8 mouse cellular contexts compared by ENCODE assay signal in the genomic region with DNA sequence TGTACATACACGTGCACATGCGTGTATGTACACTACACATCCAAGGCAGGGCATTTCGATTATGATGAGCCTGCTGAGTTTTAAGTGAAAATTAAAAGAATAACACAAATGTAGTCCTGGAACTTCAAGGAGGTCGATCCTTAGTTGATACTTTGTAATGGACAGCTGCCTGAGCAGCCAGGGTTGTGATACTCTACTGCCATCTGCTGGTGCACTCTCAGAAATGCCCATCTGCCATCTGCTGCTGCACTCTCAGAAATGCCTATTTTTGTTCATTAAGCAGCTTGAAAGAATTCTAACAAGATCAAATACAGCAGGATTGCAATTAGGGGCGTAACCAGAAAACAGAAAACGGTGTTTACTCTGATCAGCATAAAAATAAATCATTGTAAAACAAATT.
A peak's percentile ranks its signal among the peaks of the same experiment; 100 is the strongest.
DNase-seq lines count a peak whose midpoint lies in the region; ATAC-seq and TF ChIP-seq lines count a peak whose summit lies in the region.

No protein-coding gene starts in this region.

- H3K27ac ChIP-seq in cortical plate, adult 2 months (ENCODE audit: insufficient read depth, low read length) = no peak overlapping the region
- H3K27ac ChIP-seq in hindbrain, embryonic 11.5 days (ENCODE audit: low read depth, low read length) = no peak overlapping the region
- no peak overlapping the region for H3K27ac ChIP-seq in midbrain, postnatal 0 days (ENCODE audit: low read depth, low read length)

- H3K36me3 ChIP-seq in G1E (replicated peaks) = no peaks in the 10 kb centered on the region
- no peaks in the 10 kb centered on the region for H3K36me3 ChIP-seq in hindbrain, embryonic 11.5 days (ENCODE audit: control insufficient read depth, insufficient read depth, low read length)
- no peaks in the 10 kb centered on the region for H3K36me3 ChIP-seq in midbrain, postnatal 0 days (ENCODE audit: insufficient read depth, low read length)

- ATAC-seq in G1E (ENCODE audit: extremely low read depth, insufficient number of reproducible peaks, low FRiP score, poor library complexity, severe bottlenecking) = peak; percentile 49
- peak; percentile 73 for ATAC-seq in hindbrain, embryonic 11.5 days (ENCODE audit: low FRiP score)
- ATAC-seq in midbrain, postnatal 0 days (ENCODE audit: low FRiP score) = no peak
- no peak for ATAC-seq in megakaryocyte, adult 5-6 weeks (ENCODE audit: poor library complexity, severe bottlenecking)

- no peak overlapping the region for H3K4me2 ChIP-seq in hindbrain, embryonic 11.5 days (replicated peaks; ENCODE audit: low read depth, low read length)
- H3K4me2 ChIP-seq in midbrain, postnatal 0 days (ENCODE audit: low read depth, low read length, poor library complexity, severe bottlenecking) = no peak overlapping the region

- no peak for TF ChIP-seq POLR2A in cortical plate, adult 2 months (IDR thresholded peaks at IDR 0.05; ENCODE audit: extremely low read depth, insufficient read depth, low read length)

- DNase-seq in heart, postnatal 10 days = peak; percentile 12 to 37
- DNase-seq in heart, adult 8-10 months (ENCODE audit: low spot score) = no peak
- peak; percentile 12 for DNase-seq in G1E (ENCODE audit: low spot score)
- peak; percentile 70 for DNase-seq in hindbrain, embryonic 11.5 days (ENCODE audit: low spot score)
- DNase-seq in left cerebral cortex, adult 18-20 months (ENCODE audit: low spot score in 2 of 2) = peak; percentile 42 to 47
- DNase-seq in midbrain, postnatal 0 days (ENCODE audit: low spot score) = peak; percentile 68

- H3K27me3 ChIP-seq in G1E (ENCODE audit: insufficient read depth, low read length) = no peaks in the 10 kb centered on the region
- H3K27me3 ChIP-seq in hindbrain, embryonic 11.5 days (ENCODE audit: control insufficient read depth, insufficient read depth, low read length) = no peaks in the 10 kb centered on the region
- no peaks in the 10 kb centered on the region for H3K27me3 ChIP-seq in midbrain, postnatal 0 days (ENCODE audit: insufficient read depth, low read length)

- no peaks in the 10 kb centered on the region for H3K9me3 ChIP-seq in G1E (replicated peaks)
- H3K9me3 ChIP-seq in hindbrain, embryonic 11.5 days (ENCODE audit: control insufficient read depth, low read length) = no peaks in the 10 kb centered on the region
- no peaks in the 10 kb centered on the region for H3K9me3 ChIP-seq in midbrain, postnatal 0 days (ENCODE audit: low read length)

- H3K4me1 ChIP-seq in G1E (ENCODE audit: insufficient read depth, low read depth, low read length) = no peaks in the 10 kb centered on the region
- no peaks in the 10 kb centered on the region for H3K4me1 ChIP-seq in cortical plate, adult 2 months (ENCODE audit: control insufficient read depth, insufficient read depth, low read length)
- no peaks in the 10 kb centered on the region for H3K4me1 ChIP-seq in hindbrain, embryonic 11.5 days (replicated peaks; ENCODE audit: control insufficient read depth, insufficient read depth, low read length)
- H3K4me1 ChIP-seq in midbrain, postnatal 0 days (ENCODE audit: insufficient read depth, low read length) = no peaks in the 10 kb centered on the region

- WGBS in hindbrain, embryonic 11.5 days = 34% methylated on average over 6 of the region's 6 CpGs
- WGBS in midbrain, postnatal 0 days = 30% methylated on average over 6 of the region's 6 CpGs

- peak; percentile 70 for TF ChIP-seq CTCF in G1E (IDR thresholded peaks at IDR 0.05; ENCODE audit: low read depth, low read length)
- peak; percentile 84 for TF ChIP-seq CTCF in cortical plate, adult 2 months (IDR thresholded peaks at IDR 0.05; ENCODE audit: extremely low read depth, insufficient read depth, low read length)
- TF ChIP-seq CTCF in midbrain, postnatal 0 days (IDR thresholded peaks at IDR 0.05) = peak; percentile 82

- intact Hi-C loops in heart, postnatal 10 days (cut with DNase I) = no loop called here

- no peak overlapping the region for H3K9ac ChIP-seq in hindbrain, embryonic 11.5 days (ENCODE audit: low read depth, low read length)
- H3K9ac ChIP-seq in midbrain, postnatal 0 days (replicated peaks; ENCODE audit: low read length, poor library complexity, severe bottlenecking) = no peak overlapping the region

- no peak overlapping the region for H3K4me3 ChIP-seq in G1E (ENCODE audit: low read depth, low read length)
- H3K4me3 ChIP-seq in cortical plate, adult 2 months (ENCODE audit: insufficient read depth, low read length) = no peak overlapping the region
- H3K4me3 ChIP-seq in hindbrain, embryonic 11.5 days (ENCODE audit: low read depth, low read length) = no peak overlapping the region
- no peak overlapping the region for H3K4me3 ChIP-seq in midbrain, postnatal 0 days (ENCODE audit: low read depth, low read length)

Comparison
In these comparisons a context has a peak if more than half of its experiments do, and no peak if none do; other contexts are left out.
1. ATAC-seq: peak in G1E (single experiment) and hindbrain, embryonic 11.5 days (single experiment); none in midbrain, postnatal 0 days (single experiment) and megakaryocyte, adult 5-6 weeks (single experiment).
2. Peak in every context shown above with its lines, with median percentiles within 50 percentile points of each other: CTCF ChIP-seq.